Mouse (Mus musculus) adrenal gland, postnatal 25 days (tissue): ENCODE data around the gene Arhgef40. TPM values are rescaled to one million over a fixed set of nuclear protein-coding genes. Genes with fewer than 3 reads are reported as not detected.

Experiments used
- DNase-seq: peaks from one replicate; pipeline ENCODE4 v3.0.0; 2021; ENCODE audit warnings: mixed read lengths
- long read RNA-seq: library from polyadenylated mRNA; stranded (forward); transcript quantifications from one replicate; pipeline ENCODE4 v2.0.0, GENCODE M21; 2021
- total RNA-seq: library from RNA; stranded (reverse); gene quantifications from 2 replicates; pipeline ENCODE4 v1.2.3, GENCODE M21; 2021

Arhgef40 gene
- total RNA-seq: 55.7 and 59.3 TPM in 2 replicates
- long read RNA-seq, full-length matches to known transcripts: 15 of 50 reads
- long read RNA-seq, partial matches to known transcripts: 29 of 50 reads
- long read RNA-seq, other reads (novel, unspliced or antisense): 6 of 50 reads

- peak; percentile 82 for DNase-seq
Measured at GRCm38 (mm10) chr14:51984247-51985231, at the start of gene Arhgef40. Gene Arhgef40, plus strand, starts transcription at chr14:51984719.

DNA sequence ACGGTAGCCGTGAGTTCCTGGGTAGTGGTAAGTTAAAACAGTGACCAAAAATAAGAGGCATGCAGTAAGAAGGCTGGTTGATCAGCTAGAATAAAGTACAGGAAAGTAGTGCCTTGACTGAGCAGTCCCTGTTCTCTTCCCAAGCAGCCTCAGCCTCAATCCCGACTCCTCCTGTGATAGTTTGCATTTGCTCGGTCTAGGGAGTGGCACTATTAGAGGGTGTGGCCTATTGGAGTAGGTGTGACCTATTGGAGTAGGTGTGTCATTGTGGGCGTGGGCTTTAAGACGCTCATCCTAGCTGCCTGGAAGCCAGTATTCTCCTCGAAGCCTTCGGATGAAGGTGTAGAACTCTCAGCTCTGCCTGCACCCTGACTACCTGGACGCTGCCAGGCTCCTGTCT, 45.5 kb upstream of the Arhgef40 start:
- DNase-seq: no peak

GRCm38 (mm10) chr14:51940944-51941560, 43.5 kb upstream of the Arhgef40 start:
- no peak for DNase-seq

DNA sequence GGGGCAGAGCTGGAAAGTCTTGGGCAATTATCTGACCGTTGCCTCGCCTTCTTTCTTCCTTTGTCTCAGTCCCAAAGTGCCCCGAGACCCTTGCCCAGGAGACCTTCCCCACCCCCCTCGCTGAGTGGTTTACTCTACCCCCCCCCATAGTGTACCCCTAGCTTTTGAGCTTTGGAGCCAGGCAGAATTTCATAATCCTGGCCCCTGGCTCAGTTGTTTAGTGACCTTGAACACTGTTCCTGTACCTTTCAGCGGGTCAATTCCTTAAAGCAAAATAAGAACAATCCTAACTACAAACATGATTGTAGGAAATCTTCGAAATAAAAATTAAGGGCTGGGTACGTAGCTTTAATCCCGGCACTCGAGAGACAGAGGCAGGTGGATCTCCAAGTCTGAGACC, 42.9 kb upstream of the Arhgef40 start:
- DNase-seq: no peak

DNA sequence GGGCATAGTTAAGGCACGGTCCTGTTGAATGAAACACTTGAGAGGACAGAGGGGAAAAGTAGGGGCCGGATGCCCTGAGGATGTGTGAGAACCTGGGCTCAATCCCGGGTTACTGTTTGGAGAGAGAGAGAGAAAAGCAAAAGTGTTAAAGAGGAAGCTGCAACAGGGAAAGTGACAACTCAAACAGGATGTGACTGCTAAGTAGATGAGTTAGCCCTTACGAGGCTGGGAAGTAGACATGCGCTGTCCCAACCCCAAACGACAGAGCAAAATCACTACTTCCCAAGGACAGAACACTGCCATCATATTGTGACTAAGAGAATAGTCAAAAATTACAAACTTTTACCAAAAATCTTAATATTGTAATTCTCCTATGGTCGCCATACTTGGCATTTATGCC, 42.3 kb upstream of the Arhgef40 start:
- no peak for DNase-seq

DNA sequence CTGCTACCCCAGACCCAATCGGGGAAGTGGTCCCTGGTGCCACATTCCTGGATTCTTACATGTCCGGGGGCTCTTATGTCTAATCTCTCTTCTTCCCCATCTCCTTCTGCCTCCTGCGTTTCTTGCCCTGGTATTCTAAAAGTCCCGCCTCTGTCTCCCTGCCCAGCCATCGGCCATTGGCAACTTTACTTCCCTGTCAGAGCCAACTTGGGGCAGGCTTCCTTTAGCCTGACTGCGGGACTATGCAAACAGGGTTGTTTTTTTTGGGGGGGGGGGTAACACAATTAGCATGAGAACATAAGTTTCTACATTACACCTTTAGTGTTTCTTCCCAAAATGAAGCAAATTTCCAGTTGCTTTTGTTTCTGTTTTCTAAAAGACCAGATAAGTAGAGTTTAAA, 41.2 kb upstream of the Arhgef40 start:
- no peak for DNase-seq

- no peak for DNase-seq
Measured at GRCm38 (mm10) chr14:51960316-51960715, 24.2 kb upstream of the Arhgef40 start.

- DNase-seq: no peak
Measured at GRCm38 (mm10) chr14:51967400-51967799, 17.1 kb upstream of the Arhgef40 start.

- no peak for DNase-seq
Measured at GRCm38 (mm10) chr14:51979252-51979651, 5.3 kb upstream of the Arhgef40 start.

- no peak for DNase-seq
Measured at GRCm38 (mm10) chr14:51983251-51983650, 1.3 kb upstream of the Arhgef40 start.

DNA sequence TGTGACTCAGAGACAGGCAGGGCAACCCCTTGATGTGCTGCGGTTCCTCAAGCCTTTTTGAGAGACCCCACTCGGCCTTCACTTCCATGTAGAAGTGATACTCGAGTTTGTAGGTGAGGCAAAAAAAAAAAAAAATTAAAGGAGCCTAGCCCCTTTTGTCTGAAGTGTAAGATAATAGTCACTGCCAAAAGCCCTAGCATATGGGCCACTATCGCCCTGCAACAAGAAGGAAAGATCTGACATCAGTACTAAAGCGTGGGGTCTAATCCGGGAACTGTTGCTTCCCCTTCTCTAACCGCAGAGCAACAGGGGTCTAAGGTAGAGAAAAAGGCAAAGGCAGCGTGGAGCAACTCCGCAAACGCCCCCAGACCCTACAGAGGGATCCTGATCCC, 668 bp upstream of the Arhgef40 start:
- DNase-seq: no peak

DNA sequence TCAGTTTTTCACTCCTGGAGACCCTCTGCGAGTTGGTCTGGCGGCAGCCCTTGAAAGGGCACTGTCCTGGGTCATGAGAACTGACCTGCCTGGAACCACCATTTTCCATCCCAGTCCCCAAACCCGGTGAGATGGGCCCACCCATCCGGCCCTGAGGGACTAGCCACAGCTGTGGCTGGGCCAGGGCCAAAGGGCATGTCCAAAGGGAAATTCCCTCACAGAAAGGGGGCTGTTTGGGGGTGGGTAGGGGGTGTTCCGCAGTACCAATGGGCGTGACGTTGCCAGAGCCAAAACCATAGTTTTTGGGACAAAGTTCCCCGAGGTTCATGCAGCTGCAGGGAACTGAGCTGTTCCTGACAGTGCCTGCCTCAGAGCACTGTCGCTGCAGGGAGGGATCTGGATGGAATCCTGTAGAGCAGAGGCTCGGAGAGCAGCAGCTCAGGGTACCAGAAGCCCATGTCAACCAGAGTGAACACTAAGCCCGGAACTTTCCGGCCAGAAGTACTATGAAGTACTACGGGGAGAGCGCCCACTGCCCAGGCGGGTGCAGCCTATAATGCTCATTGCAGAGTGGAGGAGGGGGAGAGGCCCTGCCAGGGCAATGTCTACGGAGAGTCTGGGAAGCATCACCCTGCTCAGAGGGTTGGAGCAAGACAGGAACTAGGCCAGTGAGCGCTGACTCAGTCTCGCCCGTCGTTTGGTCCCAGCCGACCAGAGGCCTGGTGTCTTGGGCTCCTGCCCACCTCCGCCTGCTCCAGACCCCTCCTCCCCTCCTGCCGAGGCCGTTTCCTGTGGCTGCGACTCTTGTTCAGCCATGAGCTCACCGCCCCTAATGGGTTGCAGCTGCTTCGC, 1.0 kb downstream of the Arhgef40 start:
- peak; percentile 80 for DNase-seq

DNA sequence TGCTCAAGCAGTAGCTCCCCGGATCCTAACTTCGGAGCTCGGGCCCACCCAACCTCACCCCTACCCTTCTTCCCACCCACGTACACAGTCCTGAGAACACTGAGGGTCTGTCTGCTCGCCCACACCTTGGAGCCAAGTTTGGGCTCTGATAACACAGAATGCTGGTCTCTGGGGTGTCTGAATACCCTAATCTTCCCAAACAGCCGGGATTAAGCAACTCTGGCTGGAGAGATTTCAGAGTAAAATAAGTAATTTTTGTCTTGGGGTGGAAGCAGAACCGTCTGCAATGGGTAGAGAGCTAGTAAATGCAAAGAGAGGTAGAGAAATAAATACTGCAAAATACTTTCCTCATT, 1.6 kb downstream of the Arhgef40 start:
- DNase-seq: no peak

DNA sequence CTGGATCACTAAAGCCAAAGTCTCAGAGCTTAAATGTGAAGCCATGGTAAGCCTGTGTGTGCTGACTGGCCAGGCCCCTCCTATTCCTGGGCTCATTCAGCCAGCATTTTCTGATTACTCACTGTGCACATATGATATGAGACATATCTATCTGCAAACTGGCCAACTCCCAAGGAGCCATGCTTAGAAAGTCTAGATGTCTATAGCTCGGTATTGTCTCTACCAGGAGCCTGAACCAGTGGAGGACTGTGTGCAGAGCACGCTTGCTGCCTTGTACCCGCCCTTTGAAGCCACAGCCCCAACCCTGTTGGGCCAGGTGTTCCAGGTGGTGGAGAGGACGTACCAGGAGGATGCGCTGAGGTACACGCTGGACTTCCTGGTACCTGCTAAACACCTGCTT, 2.7 kb downstream of the Arhgef40 start:
- DNase-seq: no peak

DNA sequence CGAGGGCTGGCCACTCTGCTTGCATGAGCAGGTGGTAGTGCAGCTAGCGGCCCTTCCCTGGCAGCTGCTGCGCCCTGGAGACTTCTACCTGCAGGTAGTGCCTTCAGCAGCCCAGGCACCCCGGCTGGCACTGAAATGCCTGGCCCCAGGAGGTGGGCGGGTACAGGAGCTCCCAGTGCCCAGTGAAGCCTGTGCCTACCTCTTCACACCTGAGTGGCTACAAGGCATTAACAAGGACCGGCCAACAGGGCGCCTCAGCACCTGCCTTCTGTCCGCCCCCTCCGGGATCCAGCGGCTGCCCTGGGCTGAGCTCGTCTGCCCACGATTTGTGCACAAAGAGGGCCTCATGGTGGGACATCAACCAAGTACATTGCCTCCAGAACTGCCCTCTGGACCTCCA, 4.2 kb downstream of the Arhgef40 start:
- no peak for DNase-seq

- no peak for DNase-seq
Measured at GRCm38 (mm10) chr14:51989461-51989970, 5.0 kb downstream of the Arhgef40 start.

DNA sequence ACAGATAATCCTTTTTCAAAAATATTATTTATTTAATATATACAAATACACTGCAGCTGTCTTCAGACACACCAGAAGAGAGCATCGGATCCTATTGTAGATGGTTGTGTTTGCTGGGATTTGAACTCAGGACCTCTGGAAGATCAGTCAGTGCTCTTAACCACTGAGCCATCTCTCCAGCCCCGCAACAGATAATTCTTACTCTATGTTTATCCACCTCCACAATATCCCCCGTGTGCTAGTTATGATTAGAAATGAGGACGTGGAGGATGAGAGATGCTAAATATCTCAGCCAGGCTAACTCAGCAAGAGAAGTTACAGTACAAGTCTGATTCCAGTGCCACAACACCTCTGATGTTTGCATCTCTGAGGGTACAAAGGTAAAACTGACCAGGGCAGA, 9.9 kb downstream of the Arhgef40 start:
- DNase-seq: no peak

DNA sequence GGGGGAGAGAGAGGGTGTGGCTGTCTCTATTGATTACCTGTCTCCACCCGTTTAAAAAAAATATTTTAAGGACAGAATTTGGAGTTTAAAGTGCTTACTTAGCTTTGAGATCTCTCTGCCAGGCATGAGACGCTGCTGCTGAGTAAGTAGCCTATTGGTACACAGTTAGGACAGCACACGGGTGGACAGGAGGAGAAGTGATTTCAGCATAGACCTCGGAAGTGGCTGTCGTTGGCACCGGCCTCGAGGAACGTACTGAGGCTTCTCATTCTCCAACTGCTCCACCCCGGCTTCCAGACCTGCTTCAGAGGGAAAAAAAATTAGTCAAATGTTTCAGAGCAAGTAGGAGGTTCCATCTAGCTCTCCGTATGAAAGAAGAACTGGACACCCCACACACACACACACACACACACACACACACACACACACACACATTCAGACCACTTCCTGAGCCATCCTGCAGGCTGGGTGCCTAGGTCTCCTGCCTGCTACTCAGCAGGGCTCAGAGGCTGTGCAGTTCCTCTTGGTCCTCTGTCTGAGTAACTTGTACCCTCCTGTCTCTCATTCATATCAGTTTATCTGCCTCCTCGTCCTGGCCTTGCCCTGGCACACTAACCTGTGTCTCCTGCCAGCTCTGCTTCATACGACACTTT, 10.8 kb downstream of the Arhgef40 start:
- no peak for DNase-seq

DNA sequence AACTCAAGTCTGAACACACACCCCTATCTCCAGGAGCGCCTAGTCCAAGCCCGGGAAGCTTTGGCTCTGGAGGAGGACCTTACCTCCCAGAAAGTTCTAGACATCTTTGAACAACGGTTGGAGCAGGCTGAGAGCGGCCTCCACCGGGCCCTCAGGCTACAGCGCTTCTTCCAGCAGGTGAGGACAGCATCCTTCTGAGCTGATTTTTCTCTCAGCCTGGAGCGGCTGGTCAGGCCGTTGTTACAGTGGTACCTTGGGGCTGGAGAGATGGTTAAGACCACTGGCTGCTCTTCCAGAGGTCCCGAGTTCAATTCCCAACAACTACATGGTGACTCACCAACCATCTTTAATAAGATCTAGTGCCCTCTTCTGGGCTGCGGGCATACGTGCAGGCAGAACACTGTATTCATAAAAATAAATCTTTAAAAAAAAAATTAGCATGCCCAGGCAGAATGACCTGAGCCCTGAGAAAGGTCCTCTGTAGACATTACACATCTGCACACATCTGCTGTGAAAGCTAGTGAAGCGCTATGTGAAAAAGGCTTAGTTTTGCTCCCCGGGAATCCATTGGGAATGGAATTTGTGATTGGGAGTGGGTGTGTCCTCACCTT, 11.8 kb downstream of the Arhgef40 start:
- no peak for DNase-seq

GRCm38 (mm10) chr14:51996866-51997265, 12.3 kb downstream of the Arhgef40 start:
- no peak for DNase-seq

DNA sequence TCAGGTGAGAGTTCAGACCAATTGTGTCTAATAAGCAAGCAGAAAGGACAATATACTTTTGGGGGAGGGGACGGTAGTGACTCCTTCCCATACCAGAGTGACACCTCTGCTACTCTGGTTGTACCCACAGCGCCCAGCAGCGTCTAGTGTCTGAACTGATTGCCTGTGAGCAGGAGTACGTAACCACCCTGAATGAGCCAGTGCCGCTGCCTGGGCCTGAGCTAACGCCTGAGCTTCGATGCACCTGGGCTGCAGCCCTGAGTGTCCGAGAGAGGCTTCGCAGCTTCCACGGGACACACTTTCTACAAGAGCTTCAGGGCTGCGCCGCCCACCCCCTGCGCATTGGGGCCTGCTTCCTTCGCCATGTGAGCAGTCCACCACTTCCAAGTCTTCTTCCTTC, 13.0 kb downstream of the Arhgef40 start:
- no peak for DNase-seq
